Mouse (Mus musculus): ENCODE measurements around the gene Smap2. TPM values are rescaled to one million over a fixed set of nuclear protein-coding genes. Genes with fewer than 3 reads are reported as not detected.

The Smap2 gene
- polyA plus RNA-seq, 1 experiment: 60.0 TPM

DNA sequence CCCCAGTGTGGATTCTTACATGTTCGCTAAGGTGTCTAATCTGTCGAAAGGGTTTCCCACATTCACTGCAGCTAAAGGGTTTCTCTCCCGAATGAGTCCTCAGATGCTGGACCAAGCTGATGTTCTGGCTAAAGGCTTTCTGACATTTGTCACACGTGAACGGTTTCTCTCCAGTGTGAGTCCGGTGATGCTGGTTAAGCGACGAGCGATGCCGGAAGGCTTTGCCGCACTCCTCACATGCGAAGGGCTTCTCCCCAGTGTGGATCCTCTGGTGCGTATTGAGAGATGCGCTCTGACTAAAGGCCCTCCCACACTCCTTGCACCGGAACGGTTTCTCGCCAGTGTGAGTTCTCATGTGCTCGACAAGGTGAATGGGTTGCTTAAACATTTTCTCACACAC lies 86.3 kb downstream of the Smap2 start:
- Histone ChIP-seq H3K4me1 (ENCODE audit: control insufficient read depth, insufficient read depth, low read length) (no peaks in the 10 kb centered on the region), H3K4me3 (replicated peaks; ENCODE audit: control insufficient read depth, low read depth, low read length) (no peak overlapping the region), H3K27ac (ENCODE audit: control insufficient read depth, insufficient read depth, low read depth, low read length, poor library complexity) (no peak overlapping the region)
- TF ChIP-seq POLR2A (IDR thresholded peaks at IDR 0.05; ENCODE audit: borderline replicate concordance, control insufficient read depth, low read depth, low read length) (no peak), CTCF (IDR thresholded peaks at IDR 0.05; ENCODE audit: control insufficient read depth, insufficient read depth, low read length) (no peak)
- 95% methylated on average over 18 of the region's 18 CpGs for whole genome bisulfite sequencing

- 0 out of 2 replicates have a peak, but pooled peaks have one; percentile 3 for TF ChIP-seq CTCF (IDR thresholded peaks at IDR 0.05; ENCODE audit: control insufficient read depth, insufficient read depth, low read length)
- TF ChIP-seq POLR2A (IDR thresholded peaks at IDR 0.05; ENCODE audit: borderline replicate concordance, control insufficient read depth, low read depth, low read length): no peak
- no peaks in the 10 kb centered on the region; the same call in 1 of the 2 replicates for H3K4me1 ChIP-seq (ENCODE audit: control insufficient read depth, insufficient read depth, low read length)
- 81% methylated on average over 3 of the region's 3 CpGs for WGBS
- no peak overlapping the region for H3K27ac ChIP-seq (ENCODE audit: control insufficient read depth, insufficient read depth, low read depth, low read length, poor library complexity)
- no peak overlapping the region for H3K4me3 ChIP-seq (replicated peaks; ENCODE audit: control insufficient read depth, low read depth, low read length)
These were observed 88.4 kb downstream of the Smap2 start for GRCm38 (mm10) chr4:120928686-120929085.

GRCm38 (mm10) chr4:120925386-120925785 lies 91.7 kb downstream of the Smap2 start:
- peak; percentile 31; the same call in 1 of the 2 replicates for TF ChIP-seq CTCF (IDR thresholded peaks at IDR 0.05; ENCODE audit: control insufficient read depth, insufficient read depth, low read length)
- no peak for TF ChIP-seq POLR2A (IDR thresholded peaks at IDR 0.05; ENCODE audit: borderline replicate concordance, control insufficient read depth, low read depth, low read length)
- Histone ChIP-seq H3K4me3 (replicated peaks; ENCODE audit: control insufficient read depth, low read depth, low read length) (peak overlapping the region; percentile 39), H3K27ac (ENCODE audit: control insufficient read depth, insufficient read depth, low read depth, low read length, poor library complexity) (no peak overlapping the region), H3K4me1 (ENCODE audit: control insufficient read depth, insufficient read depth, low read length) (no peaks in the 10 kb centered on the region; the same call in 1 of the 2 replicates)
- 7% methylated on average over 3 of the region's 3 CpGs for WGBS

DNA sequence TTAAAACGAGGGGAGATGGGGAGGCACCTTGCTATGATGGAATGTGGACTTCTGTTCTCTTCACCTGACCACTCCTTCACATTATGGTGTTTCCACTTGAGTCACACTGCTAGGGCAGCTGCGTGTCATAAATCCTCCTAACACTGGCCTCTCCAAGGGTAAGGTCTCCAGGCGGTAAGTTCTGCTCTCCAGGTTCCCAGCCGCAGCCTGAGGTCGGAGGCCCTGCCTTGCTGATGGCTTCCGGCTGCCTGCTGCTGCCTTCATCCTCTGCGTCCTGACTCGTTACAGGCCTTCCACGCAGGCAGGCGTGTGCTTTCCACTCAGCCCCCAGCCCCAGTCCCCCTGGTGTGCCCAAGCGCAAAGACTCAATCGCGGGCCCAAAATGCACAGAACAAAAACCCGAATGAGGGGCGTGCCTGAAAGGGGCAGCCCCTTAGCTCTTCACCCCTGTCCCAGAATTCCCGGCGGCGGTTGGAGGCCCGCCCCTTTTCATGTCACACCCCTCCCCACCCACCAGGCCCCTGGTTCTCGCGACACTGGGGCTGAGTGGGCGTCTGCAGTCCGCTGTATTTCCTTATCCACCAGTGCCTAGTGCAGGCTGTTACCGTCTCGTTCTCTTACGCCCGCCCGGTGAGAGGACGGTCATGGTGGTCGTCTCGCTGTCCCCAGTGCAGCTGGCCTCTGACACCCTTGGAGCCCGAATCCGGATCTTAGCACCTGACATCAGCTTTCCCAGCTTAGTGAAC lies 92.3 kb downstream of the Smap2 start, which contains the start of gene Exo5:
TSS of gene Exo5 (minus strand) at position 464 of the 746 bp plus-strand sequence.
- WGBS: under 1% methylated on average over 33 of the region's 33 CpGs
- Histone ChIP-seq H3K4me1 (ENCODE audit: control insufficient read depth, insufficient read depth, low read length) (no peaks in the 10 kb centered on the region; the same call in 1 of the 2 replicates), H3K4me3 (replicated peaks; ENCODE audit: control insufficient read depth, low read depth, low read length) (peak within 1 kb of the TSS; percentile 98), H3K27ac (ENCODE audit: control insufficient read depth, insufficient read depth, low read depth, low read length, poor library complexity) (peak within 1 kb of the TSS; percentile 80)
- no peak for TF ChIP-seq CTCF (IDR thresholded peaks at IDR 0.05; ENCODE audit: control insufficient read depth, insufficient read depth, low read length)
- TF ChIP-seq POLR2A (IDR thresholded peaks at IDR 0.05; ENCODE audit: borderline replicate concordance, control insufficient read depth, low read depth, low read length): peak; percentile 94

- no peak overlapping the region for H3K27ac ChIP-seq (ENCODE audit: control insufficient read depth, insufficient read depth, low read depth, low read length, poor library complexity)
- no peak for TF ChIP-seq CTCF (IDR thresholded peaks at IDR 0.05; ENCODE audit: control insufficient read depth, insufficient read depth, low read length)
- no peak for TF ChIP-seq POLR2A (IDR thresholded peaks at IDR 0.05; ENCODE audit: borderline replicate concordance, control insufficient read depth, low read depth, low read length)
- H3K4me3 ChIP-seq (replicated peaks; ENCODE audit: control insufficient read depth, low read depth, low read length): no peak overlapping the region
- H3K4me1 ChIP-seq (ENCODE audit: control insufficient read depth, insufficient read depth, low read length): no peaks in the 10 kb centered on the region; the same call in 1 of the 2 replicates
- 90% methylated on average over 8 of the region's 8 CpGs for WGBS
These were observed 95.6 kb downstream of the Smap2 start for GRCm38 (mm10) chr4:120921461-120921860.

Other genes with a start within 250 kb of the Smap2 start
- 35.8 and 43.7 TPM in 2 replicates for gene Nfyc, start 185.7 kb downstream of the Smap2 start, polyA plus RNA-seq (2011; ENCODE audit: insufficient read depth, insufficient read length, low replicate concordance, missing spikeins)
- 1.4 and 2.9 TPM in 2 replicates for gene Rims3, start 162.4 kb downstream of the Smap2 start, polyA plus RNA-seq (2011; ENCODE audit: insufficient read depth, insufficient read length, low replicate concordance, missing spikeins)
- gene Exo5, start 92.2 kb downstream of the Smap2 start, polyA plus RNA-seq (2011; ENCODE audit: insufficient read depth, insufficient read length, low replicate concordance, missing spikeins): 7.2 and 12.4 TPM in 2 replicates
- gene Zfp69, start 65.5 kb downstream of the Smap2 start, polyA plus RNA-seq (2011; ENCODE audit: insufficient read depth, insufficient read length, low replicate concordance, missing spikeins): 2.4 and 3.6 TPM in 2 replicates
- gene Col9a2, start 22.1 kb upstream of the Smap2 start, polyA plus RNA-seq (2011; ENCODE audit: insufficient read depth, insufficient read length, low replicate concordance, missing spikeins): not detected in 2 replicates
- 10.6 and 24.8 TPM in 2 replicates for gene Zmpste24, start 81.0 kb upstream of the Smap2 start, polyA plus RNA-seq (2011; ENCODE audit: insufficient read depth, insufficient read length, low replicate concordance, missing spikeins)
- gene Tmco2, start 92.0 kb upstream of the Smap2 start, polyA plus RNA-seq (2011; ENCODE audit: insufficient read depth, insufficient read length, low replicate concordance, missing spikeins): not detected in 2 replicates
- 10.4 and 16.9 TPM in 2 replicates for gene Rlf, start 197.8 kb upstream of the Smap2 start, polyA plus RNA-seq (2011; ENCODE audit: insufficient read depth, insufficient read length, low replicate concordance, missing spikeins)

All from bone marrow, adult 2 months (tissue).